Mouse (Mus musculus) heart, embryonic 13.5 days (tissue): ENCODE measurements around the gene Gnaz. TPM values are rescaled to one million over a fixed set of nuclear protein-coding genes. Genes with fewer than 3 reads are reported as not detected.

Experiments
- ATAC-seq: fragments of 200-750 bp; cut with Nextera tagmentation; 2 replicates; pipeline ENCODE4 v1.8.0; 2017; ENCODE audit warnings: moderate TSS enrichment; ENCODE audit not compliant: insufficient number of reproducible peaks, low FRiP score, low TSS enrichment; ENCODE audit errors: extremely low read depth
- H3K27ac ChIP-seq: fragments of 300-500 bp; sonication (generic); replicated peaks from 2 replicates; pipeline ENCODE4 v1.5.1; 2015; ENCODE audit warnings: moderate library complexity, mild to moderate bottlenecking, inconsistent platforms
- H3K27me3 ChIP-seq: fragments of 300-500 bp; sonication (generic); replicated peaks from 2 replicates; pipeline ENCODE4 v1.6.1; 2015; ENCODE audit warnings: mild to moderate bottlenecking, inconsistent platforms
- H3K36me3 ChIP-seq: fragments of 300-500 bp; sonication (generic); 2 replicates; pipeline ENCODE4 v1.6.1; 2015; ENCODE audit warnings: mild to moderate bottlenecking, inconsistent platforms
- H3K4me1 ChIP-seq: fragments of 300-500 bp; sonication (generic); 2 replicates; pipeline ENCODE4 v1.6.1; 2015; ENCODE audit warnings: inconsistent platforms
- H3K4me2 ChIP-seq: fragments of 300-500 bp; sonication (generic); 2 replicates; pipeline ENCODE4 v1.6.1; 2015; ENCODE audit warnings: inconsistent platforms, mild to moderate bottlenecking, moderate library complexity
- H3K4me3 ChIP-seq: fragments of 300-500 bp; sonication (generic); 2 replicates; pipeline ENCODE4 v1.5.1; 2015; ENCODE audit warnings: moderate library complexity, mild to moderate bottlenecking, inconsistent platforms
- H3K9ac ChIP-seq: fragments of 300-500 bp; sonication (generic); 2 replicates; pipeline ENCODE4 v1.6.1; 2015; ENCODE audit warnings: inconsistent platforms, mild to moderate bottlenecking, moderate library complexity
- H3K9me3 ChIP-seq: fragments of 300-500 bp; sonication (generic); 2 replicates; pipeline ENCODE4 v1.6.1; 2016; ENCODE audit warnings: inconsistent platforms
- WGBS: fragments of 180-500 bp; shearing (Covaris S2); methylation state at CpG from one replicate; pipeline ENCODE4 v1.1.7; 2015; ENCODE audit warnings: mixed read lengths; 5-methylcytosine and 5-hydroxymethylcytosine counted together
- polyA plus RNA-seq: library from polyadenylated mRNA; unstranded; fragments of >200 nt; fragmentation: Nextera tagmentation; extraction: Ambion mirVana; gene quantifications from 2 replicates; pipeline ENCODE4 v1.2.1, GENCODE M21; 2015

The Gnaz gene
- polyA plus RNA-seq, 1 experiment from 2014 or later, result 1.3 TPM

DNA sequence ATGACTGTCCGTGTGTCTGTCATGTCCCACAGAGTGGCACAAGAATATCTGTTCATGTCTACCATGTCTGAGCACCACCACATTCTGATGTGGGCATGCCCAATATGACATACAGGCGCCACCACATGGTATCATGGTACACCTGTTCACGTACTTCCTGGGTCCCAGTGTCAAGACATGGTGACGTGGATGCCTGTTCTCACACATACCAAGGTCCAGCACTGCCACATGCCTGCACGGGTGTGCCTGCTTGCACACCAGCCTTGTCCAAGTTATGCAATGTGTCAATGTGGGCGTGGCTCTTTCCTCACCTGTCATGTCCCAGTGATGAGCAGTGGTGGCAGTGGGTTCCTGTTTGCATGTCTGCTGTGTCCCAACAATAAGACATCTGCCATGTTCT, 34.5 kb upstream of the Gnaz start:
- Histone ChIP-seq H3K4me3 (no peak overlapping the region), H3K9me3 (no peaks in the 10 kb centered on the region), H3K4me2 (no peak overlapping the region), H3K4me1 (no peaks in the 10 kb centered on the region), H3K27ac (no peak overlapping the region), H3K9ac (no peak overlapping the region), H3K27me3 (peaks cover 14% of the 10 kb centered on the region; the same call in 1 of the 2 replicates), H3K36me3 (no peaks in the 10 kb centered on the region)
- no peak for ATAC-seq
- 77% methylated on average over 6 of the region's 6 CpGs for WGBS

DNA sequence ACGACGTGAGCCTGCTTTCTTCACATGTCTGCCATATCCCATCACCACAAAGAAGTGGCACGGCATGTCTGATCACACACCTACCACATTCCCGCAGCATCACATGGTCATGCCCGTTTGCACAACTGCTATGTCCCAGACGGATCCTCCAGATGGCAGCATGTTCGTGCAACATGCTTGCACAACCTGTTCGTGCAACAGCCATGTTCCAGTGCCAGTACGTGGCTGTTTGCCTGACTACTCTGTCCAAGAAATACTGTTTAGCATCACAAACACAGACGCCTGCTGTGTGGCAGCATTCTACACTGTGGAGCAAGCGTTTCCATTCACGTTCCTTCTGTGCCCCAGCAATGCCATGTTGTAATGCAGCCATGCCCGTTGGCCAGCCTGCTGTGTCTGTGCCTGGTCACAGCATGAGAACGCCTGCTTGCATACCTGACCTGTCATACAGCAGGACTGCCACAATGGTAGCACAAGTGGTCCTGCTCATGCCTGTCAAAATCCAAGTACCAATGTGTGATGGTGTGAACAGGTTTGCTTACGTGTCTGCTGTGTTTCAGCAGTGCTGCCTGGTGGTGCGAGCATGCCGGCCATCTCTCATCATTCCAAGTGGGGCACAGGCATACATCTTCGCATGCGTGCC, 33.3 kb upstream of the Gnaz start:
- Histone ChIP-seq H3K9ac (no peak overlapping the region), H3K27ac (no peak overlapping the region), H3K4me1 (no peaks in the 10 kb centered on the region), H3K27me3 (peaks cover 21% of the 10 kb centered on the region; the same call in 1 of the 2 replicates), H3K4me2 (no peak overlapping the region), H3K36me3 (no peaks in the 10 kb centered on the region), H3K9me3 (no peaks in the 10 kb centered on the region), H3K4me3 (no peak overlapping the region)
- no peak for ATAC-seq
- 77% methylated on average over 19 of the region's 19 CpGs for WGBS

DNA sequence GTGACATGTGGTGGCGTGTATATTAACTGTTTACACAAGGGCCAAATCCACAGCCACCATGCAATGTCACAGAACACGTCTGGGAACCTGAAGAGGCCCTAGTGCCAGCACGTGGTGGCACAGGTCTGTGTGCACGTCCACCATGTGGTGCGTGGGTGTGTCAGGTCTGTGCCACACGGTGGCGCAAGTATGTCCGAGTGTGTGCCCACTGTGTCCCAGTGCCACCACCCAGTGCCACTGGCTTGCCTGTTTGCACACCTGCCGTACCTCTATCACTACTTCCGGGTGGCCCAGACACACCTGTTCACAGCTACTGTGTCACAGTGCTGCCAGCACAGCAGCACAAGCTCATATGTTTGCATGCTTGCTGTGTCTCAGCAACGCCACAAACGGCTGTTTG, 32.5 kb upstream of the Gnaz start:
- Histone ChIP-seq H3K27me3 (peaks cover 21% of the 10 kb centered on the region; the same call in 1 of the 2 replicates), H3K4me2 (no peak overlapping the region), H3K9ac (no peak overlapping the region), H3K9me3 (no peaks in the 10 kb centered on the region), H3K4me1 (no peaks in the 10 kb centered on the region), H3K36me3 (no peaks in the 10 kb centered on the region), H3K27ac (no peak overlapping the region), H3K4me3 (no peak overlapping the region)
- ATAC-seq, result no peak
- WGBS, result 71% methylated on average over 12 of the region's 12 CpGs

DNA sequence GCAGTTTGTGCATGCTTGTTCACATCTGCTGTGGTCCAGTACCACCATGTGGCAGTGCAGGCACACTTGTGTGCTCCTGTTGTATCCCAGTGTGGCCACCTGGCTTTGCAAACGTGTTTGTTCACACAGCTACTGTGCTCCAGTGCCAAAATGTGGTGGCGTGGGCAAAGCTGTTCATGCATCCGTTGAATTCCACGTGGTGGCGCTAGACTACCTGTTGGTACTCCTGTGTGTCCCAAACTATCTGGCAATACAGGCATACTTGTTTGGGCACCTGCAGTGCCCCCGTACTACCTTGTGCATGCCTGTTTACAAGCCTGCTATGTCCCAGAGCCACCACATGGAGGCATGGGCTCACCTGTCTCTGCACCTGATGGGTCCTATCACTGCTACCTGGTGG, 32.0 kb upstream of the Gnaz start:
- Histone ChIP-seq H3K4me1 (no peaks in the 10 kb centered on the region), H3K27ac (no peak overlapping the region), H3K9ac (no peak overlapping the region), H3K9me3 (no peaks in the 10 kb centered on the region), H3K4me2 (no peak overlapping the region), H3K4me3 (no peak overlapping the region), H3K27me3 (peaks cover 21% of the 10 kb centered on the region; the same call in 1 of the 2 replicates), H3K36me3 (no peaks in the 10 kb centered on the region)
- 30% methylated on average over 6 of the region's 6 CpGs for WGBS
- ATAC-seq, result no peak

DNA sequence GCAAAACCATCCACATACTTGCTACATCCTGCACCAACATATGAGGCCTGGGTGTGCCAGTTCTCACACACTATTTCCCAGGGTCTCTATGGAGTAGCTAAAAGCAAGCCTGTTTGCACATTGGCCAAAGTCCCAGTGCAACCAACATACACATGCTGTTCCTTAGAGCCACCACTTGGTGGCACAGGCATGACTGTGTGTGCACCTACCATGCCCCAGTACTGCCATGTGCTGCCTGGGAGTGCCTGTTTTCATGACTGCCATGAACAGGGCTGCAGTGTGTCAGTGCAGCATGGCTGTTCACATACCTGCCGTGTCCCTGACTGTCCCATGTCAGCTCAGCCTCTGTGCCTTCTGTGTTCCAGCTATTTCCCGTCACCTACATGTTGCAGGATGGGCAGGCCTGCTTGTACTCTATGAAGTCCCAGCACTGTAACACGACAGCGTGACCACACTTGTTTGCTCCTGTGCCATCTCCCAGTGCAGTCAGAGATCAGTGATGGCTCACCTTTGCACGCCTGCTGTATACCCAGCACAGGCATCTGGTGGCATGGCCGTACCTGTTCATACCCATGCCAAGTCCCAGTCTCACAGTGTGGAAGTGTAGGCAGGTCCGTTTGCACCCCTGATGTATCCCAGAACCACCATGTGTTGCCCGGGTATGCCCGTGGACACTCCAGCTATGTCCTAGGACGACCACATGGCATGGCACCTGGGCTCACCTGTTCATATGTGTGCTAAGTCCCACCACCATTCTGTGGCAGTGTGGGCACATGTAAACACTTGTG, 29.8 kb upstream of the Gnaz start:
- WGBS, result 71% methylated on average over 10 of the region's 10 CpGs
- Histone ChIP-seq H3K36me3 (no peaks in the 10 kb centered on the region), H3K4me3 (no peak overlapping the region), H3K27me3 (peaks cover 18% of the 10 kb centered on the region; the same call in 1 of the 2 replicates), H3K9ac (no peak overlapping the region), H3K9me3 (no peaks in the 10 kb centered on the region), H3K4me2 (no peak overlapping the region), H3K4me1 (no peaks in the 10 kb centered on the region), H3K27ac (no peak overlapping the region)
- ATAC-seq, result no peak

DNA sequence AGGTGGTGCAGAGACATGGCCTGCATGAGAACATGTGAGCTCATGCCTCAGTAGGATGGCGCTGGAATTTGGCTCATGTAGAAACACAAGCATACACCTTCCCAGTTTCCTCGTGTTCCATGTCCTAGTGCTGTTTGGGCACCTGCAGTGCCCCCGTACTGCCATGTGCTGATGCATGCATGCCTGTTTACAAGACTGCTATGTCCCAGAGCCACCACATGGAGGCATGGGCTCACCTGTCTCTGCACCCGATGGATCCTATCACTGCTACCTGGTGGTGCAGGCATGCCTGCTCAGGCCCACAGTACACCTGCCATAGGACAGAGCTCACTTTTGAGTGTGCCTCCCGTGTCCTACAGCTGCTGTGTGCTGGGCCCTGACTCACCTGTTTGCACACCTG, 28.6 kb upstream of the Gnaz start:
- H3K4me1 ChIP-seq, result no peaks in the 10 kb centered on the region
- no peak for ATAC-seq
- no peaks in the 10 kb centered on the region for H3K36me3 ChIP-seq
- no peak overlapping the region for H3K27ac ChIP-seq
- no peaks in the 10 kb centered on the region for H3K9me3 ChIP-seq
- no peak overlapping the region for H3K4me2 ChIP-seq
- H3K9ac ChIP-seq, result no peak overlapping the region
- no peak overlapping the region for H3K4me3 ChIP-seq
- H3K27me3 ChIP-seq, result peaks cover 16% of the 10 kb centered on the region; the same call in 1 of the 2 replicates
- WGBS, result 57% methylated on average over 5 of the region's 5 CpGs

DNA sequence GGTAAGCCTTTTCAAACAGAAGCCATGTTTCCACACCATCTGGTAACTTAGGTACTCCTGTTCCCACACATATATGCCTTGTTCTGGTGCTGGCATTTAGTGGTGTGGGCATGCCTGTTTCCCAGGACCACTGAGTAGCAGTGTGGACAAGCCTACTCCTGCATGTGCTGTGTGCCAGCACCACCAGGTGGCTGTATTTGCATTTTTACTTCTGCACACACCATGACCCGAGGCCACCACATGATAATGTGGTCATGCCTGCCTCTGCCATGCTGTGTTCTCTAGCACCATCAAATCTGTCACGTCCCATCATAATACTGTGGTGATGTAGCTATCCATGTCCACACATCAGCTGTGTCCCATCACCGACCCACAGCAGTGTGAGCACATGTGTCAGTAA, 27.7 kb upstream of the Gnaz start:
- no peak overlapping the region for H3K9ac ChIP-seq
- 60% methylated on average over 3 of the region's 3 CpGs for WGBS
- H3K27me3 ChIP-seq, result peaks cover 11% of the 10 kb centered on the region; the same call in 1 of the 2 replicates
- H3K4me2 ChIP-seq, result no peak overlapping the region
- no peak for ATAC-seq
- H3K27ac ChIP-seq, result no peak overlapping the region
- no peaks in the 10 kb centered on the region for H3K4me1 ChIP-seq
- H3K9me3 ChIP-seq, result no peaks in the 10 kb centered on the region
- H3K4me3 ChIP-seq, result no peak overlapping the region
- no peaks in the 10 kb centered on the region for H3K36me3 ChIP-seq

DNA sequence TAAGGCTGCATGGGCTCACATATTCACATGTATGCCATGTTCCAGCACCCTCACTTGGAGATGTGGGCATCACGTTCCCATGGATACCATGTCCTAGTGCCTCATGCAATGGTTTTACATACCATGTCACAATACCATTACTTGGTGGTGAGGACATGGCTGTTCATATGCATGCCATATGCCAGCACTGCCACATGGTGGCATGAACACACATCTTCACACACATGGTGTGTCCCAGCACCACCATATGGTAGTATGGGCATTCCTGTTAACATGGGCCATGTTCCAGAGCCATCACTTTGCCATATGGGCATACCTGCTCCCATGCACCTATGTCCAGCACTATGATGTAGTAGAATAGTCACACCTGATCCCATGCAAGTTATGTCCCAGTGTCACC, 26.2 kb upstream of the Gnaz start:
- no peaks in the 10 kb centered on the region for H3K4me1 ChIP-seq
- no peak for ATAC-seq
- peaks cover 7% of the 10 kb centered on the region; the same call in 1 of the 2 replicates for H3K27me3 ChIP-seq
- H3K4me3 ChIP-seq, result no peak overlapping the region
- no peak overlapping the region for H3K27ac ChIP-seq
- no peaks in the 10 kb centered on the region for H3K9me3 ChIP-seq
- 74% methylated on average over 1 of the region's 1 CpGs for WGBS
- no peak overlapping the region for H3K4me2 ChIP-seq
- no peak overlapping the region for H3K9ac ChIP-seq
- no peaks in the 10 kb centered on the region for H3K36me3 ChIP-seq

DNA sequence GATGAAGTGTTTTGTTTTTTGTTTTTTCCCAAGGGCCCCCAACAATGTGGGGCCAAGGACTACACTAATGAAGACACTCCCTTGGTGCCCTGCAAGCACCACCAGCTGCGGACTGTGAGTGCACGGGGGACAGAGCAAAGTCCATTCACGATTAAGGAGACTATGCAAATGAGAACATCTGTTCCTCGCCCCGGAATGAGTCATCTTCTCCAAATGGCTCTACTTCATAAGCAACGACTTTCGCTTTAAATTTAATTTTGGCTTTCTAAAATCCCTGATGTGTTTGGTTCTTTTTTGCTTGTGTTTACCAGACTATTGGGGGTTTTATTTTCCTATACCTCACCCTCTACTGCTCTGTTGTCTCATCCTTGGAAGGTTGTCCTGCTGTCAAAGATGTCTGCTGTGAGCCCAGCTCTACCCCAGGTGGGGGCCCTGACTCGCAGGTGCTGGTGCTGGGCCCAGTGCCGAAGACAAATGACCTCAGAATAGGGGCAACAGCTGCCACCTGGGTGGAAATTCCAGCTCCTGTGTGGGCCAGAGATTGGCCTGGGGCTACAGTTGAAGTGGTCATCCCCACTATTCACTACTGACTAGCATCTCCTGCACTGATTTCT, 14.0 kb upstream of the Gnaz start:
- H3K4me2 ChIP-seq, result no peak overlapping the region
- WGBS, result 57% methylated on average over 9 of the region's 9 CpGs
- no peak for ATAC-seq

DNA sequence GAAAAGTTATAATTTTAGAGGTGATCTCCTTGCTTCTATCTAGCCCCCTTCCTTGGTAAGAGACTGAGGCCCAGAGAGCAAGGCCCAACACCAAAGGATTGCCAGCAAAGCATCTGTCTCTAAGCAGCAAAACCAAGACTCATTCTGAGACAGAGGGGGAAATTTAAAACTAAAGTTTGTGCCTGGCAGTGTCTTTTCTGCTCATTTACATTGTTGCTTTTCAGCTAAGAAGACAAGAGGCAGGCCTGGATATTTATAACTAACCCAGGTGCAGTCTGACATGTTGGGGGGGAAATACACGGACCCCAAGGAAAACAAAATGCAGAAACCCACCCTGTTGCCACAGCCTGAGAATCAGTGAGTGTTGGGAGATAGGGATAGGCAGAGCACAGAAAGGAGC, 2.6 kb upstream of the Gnaz start:
- Histone ChIP-seq H3K4me1 (peaks cover 16% of the 10 kb centered on the region), H3K27me3 (peaks cover 58% of the 10 kb centered on the region), H3K4me3 (no peak overlapping the region), H3K36me3 (no peaks in the 10 kb centered on the region), H3K9me3 (no peaks in the 10 kb centered on the region), H3K4me2 (no peak overlapping the region), H3K27ac (no peak overlapping the region), H3K9ac (no peak overlapping the region)
- ATAC-seq, result no peak
- 63% methylated on average over 1 of the region's 1 CpGs for WGBS

More for the DNA sequence above, 14.0 kb upstream of the Gnaz start:
- Histone ChIP-seq H3K27ac (no peak overlapping the region), H3K9ac (no peak overlapping the region), H3K4me1 (no peaks in the 10 kb centered on the region), H3K27me3 (peaks cover 23% of the 10 kb centered on the region), H3K36me3 (no peaks in the 10 kb centered on the region), H3K4me3 (no peak overlapping the region), H3K9me3 (no peaks in the 10 kb centered on the region)

DNA sequence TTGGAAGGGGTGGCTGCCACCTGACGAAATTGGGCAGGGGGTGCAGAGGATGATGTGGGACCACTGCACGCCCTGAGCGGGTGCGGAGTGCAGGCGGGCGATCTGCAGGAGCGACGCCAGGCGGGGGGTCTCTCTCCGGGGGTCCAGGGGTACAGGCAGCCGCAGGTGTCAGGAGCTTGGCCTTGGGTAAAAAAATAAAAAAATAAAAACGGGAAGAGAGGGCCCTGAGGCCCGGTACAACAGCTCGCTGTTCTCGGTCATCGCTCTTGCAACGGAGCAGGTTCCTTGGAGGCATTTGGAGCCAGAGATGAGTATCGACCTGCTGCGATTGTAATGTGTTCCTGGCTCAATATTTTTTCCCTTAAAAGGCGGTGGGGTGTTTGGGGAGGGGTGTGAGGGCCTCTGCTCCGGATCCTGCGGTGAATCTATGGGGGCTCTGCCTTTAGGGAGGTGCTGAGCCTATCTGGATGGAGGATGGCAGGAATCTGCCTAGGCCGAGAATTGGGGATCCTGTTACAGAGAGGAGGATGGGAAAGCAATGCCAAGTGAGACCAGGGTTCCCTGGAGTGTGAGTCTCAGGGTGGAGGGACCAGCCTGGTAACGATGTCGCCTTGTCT, 782 bp downstream of the Gnaz start:
- Histone ChIP-seq H3K27ac (no peak overlapping the region), H3K4me2 (peak overlapping the region; percentile 95), H3K9me3 (no peaks in the 10 kb centered on the region), H3K4me3 (peak overlapping the region; percentile 73), H3K9ac (peak overlapping the region; percentile 80), H3K4me1 (peaks cover 16% of the 10 kb centered on the region), H3K27me3 (peaks cover 80% of the 10 kb centered on the region), H3K36me3 (no peaks in the 10 kb centered on the region)
- 5% methylated on average over 25 of the region's 25 CpGs for WGBS
- ATAC-seq, result no peak; the same call in 1 of the 2 replicates
